Mouse (Mus musculus) left cerebral cortex, adult 8-10 months (tissue): ENCODE data around the gene Clec4g. TPM values are rescaled to one million over a fixed set of nuclear protein-coding genes. Genes with fewer than 3 reads are reported as not detected.
A peak's percentile ranks its signal among the peaks of the same experiment; 100 is the strongest.

ENCODE experiments used
- DNase-seq, 2 experiments: peaks; one replicate each; pipeline ENCODE4 v3.0.0; 2022; ENCODE audit warnings: low spot score in 2 of 2
- total RNA-seq, 4 experiments: library from RNA; stranded (reverse); gene quantifications; 2 replicates each; pipeline ENCODE4 v1.2.4; 2022

The Clec4g gene
- total RNA-seq, 4 experiments from 2014 or later = 0.27 to 0.40 TPM; not detected in 2

GRCm38 (mm10) chr8:3679656-3680055, 40.8 kb downstream of the Clec4g start:
- no peak for DNase-seq

- no peak for DNase-seq
Observed at GRCm38 (mm10) chr8:3679236-3679635, 41.2 kb downstream of the Clec4g start.

GRCm38 (mm10) chr8:3678831-3679230, 41.6 kb downstream of the Clec4g start:
- DNase-seq = no peak

- DNase-seq = no peak
Observed at GRCm38 (mm10) chr8:3676993-3677579, 43.4 kb downstream of the Clec4g start.

GRCm38 (mm10) chr8:3676131-3676992, 44.1 kb downstream of the Clec4g start, which contains the start of gene Trappc5:
Gene Trappc5, plus strand, starts transcription at chr8:3676299.
- peak; percentile 90 to 91 for DNase-seq

- no peak for DNase-seq
Observed at GRCm38 (mm10) chr8:3674671-3675070, 45.8 kb downstream of the Clec4g start.

- peak; percentile 74 to 88 for DNase-seq
Observed at GRCm38 (mm10) chr8:3671980-3672491, 48.4 kb downstream of the Clec4g start, which contains the start of gene Fcor. Gene Fcor, minus strand, starts transcription at chr8:3672362.

GRCm38 (mm10) chr8:3670388-3670787, 50.1 kb downstream of the Clec4g start:
- no peak for DNase-seq

GRCm38 (mm10) chr8:3665507-3665906, 54.9 kb downstream of the Clec4g start, which contains the start of gene Mcemp1:
Gene Mcemp1, plus strand, starts transcription at chr8:3665754.
- no peak for DNase-seq

GRCm38 (mm10) chr8:3664405-3664804, 56.0 kb downstream of the Clec4g start:
- DNase-seq = no peak

GRCm38 (mm10) chr8:3660889-3661288, 59.6 kb downstream of the Clec4g start:
- no peak for DNase-seq

Other genes starting within 250 kb of the Clec4g start
- gene Tex45, start 249.8 kb downstream of the Clec4g start, total RNA-seq = under 1 TPM in 1 of 4 experiments, not detected in 3; 0.30 TPM
- gene Zfp358, start 227.5 kb downstream of the Clec4g start, total RNA-seq = 10 to 100 TPM; 30.8 to 36.0 (median 31.9) TPM
- 100 to 1,000 TPM in 1 of 4 experiments, 10 to 100 TPM in 3; 85.3 to 100 (median 94.8) TPM for gene Mcoln1, start 220.2 kb downstream of the Clec4g start, total RNA-seq
- 10 to 100 TPM; 62.6 to 70.7 (median 67.0) TPM for gene Pnpla6, start 205.3 kb downstream of the Clec4g start, total RNA-seq
- gene C330021F23Rik, start 152.7 kb downstream of the Clec4g start, total RNA-seq = not detected
- 10 to 100 TPM; 29.0 to 34.2 (median 32.6) TPM for gene Camsap3, start 133.4 kb downstream of the Clec4g start, total RNA-seq
- gene Xab2, start 99.3 kb downstream of the Clec4g start, total RNA-seq = 10 to 100 TPM; 38.1 to 41.5 (median 40.5) TPM
- gene Pet100, start 99.1 kb downstream of the Clec4g start, total RNA-seq = 10 to 100 TPM; 55.9 to 90.3 (median 75.7) TPM
- not detected for gene Pcp2, start 95.1 kb downstream of the Clec4g start, total RNA-seq
- gene Stxbp2, start 89.7 kb downstream of the Clec4g start, total RNA-seq = 10 to 100 TPM; 55.4 to 80.3 (median 63.3) TPM
- 1 to 10 TPM in 3 of 4 experiments, under 1 TPM in 1; 0.96 to 1.5 (median 1.1) TPM for gene Retn, start 64.9 kb downstream of the Clec4g start, total RNA-seq
- gene Mcemp1, start 54.9 kb downstream of the Clec4g start, total RNA-seq = under 1 TPM in 2 of 4 experiments, not detected in 2; 0.42 to 0.59 TPM
- 10 to 100 TPM; 11.6 to 18.0 (median 13.9) TPM for gene Fcor, start 48.3 kb downstream of the Clec4g start, total RNA-seq
- 10 to 100 TPM; 27.3 to 29.4 (median 28.7) TPM for gene Trappc5, start 44.4 kb downstream of the Clec4g start, total RNA-seq
- not detected for gene Fcer2a, start 26.5 kb downstream of the Clec4g start, total RNA-seq
- 1 to 10 TPM in 3 of 4 experiments, under 1 TPM in 1; 0.41 to 1.5 (median 1.2) TPM for gene Cd209a, start 28.3 kb upstream of the Clec4g start, total RNA-seq
- gene Cd209e, start 133.7 kb upstream of the Clec4g start, total RNA-seq = not detected
- gene Cd209d, start 157.9 kb upstream of the Clec4g start, total RNA-seq = not detected
- gene Cd209b, start 206.2 kb upstream of the Clec4g start, total RNA-seq = 1 to 10 TPM in 2 of 4 experiments, under 1 TPM in 2; 0.70 to 1.5 (median 1.1) TPM
- under 1 TPM in 3 of 4 experiments, not detected in 1; 0.41 to 0.65 (median 0.49) TPM for gene Cd209c, start 234.1 kb upstream of the Clec4g start, total RNA-seq